Mouse (Mus musculus): Measurements from ENCODE around the gene Phka1. TPM values are rescaled to one million over a fixed set of nuclear protein-coding genes. Genes with fewer than 3 reads are reported as not detected.
A peak's percentile ranks its signal among the peaks of the same experiment; 100 is the strongest.

Phka1 gene
- total and polyA plus RNA-seq, 3 experiments = 3.0 to 3.8 TPM; not detected in 1

GRCm38 (mm10) chrX:102645691-102646090, 1.6 kb upstream of the Phka1 start:
- Histone ChIP-seq H3K79me2 (ENCODE audit: control insufficient read depth, insufficient read depth, low read length, poor library complexity) (peaks cover 2% of the 10 kb centered on the region; the same call in 1 of the 2 replicates), H3K27me3 (ENCODE audit: control insufficient read depth in 1 of 2, insufficient read depth in 2 of 2, low read length in 2 of 2) (no peaks in the 10 kb centered on the region), H3K27ac (ENCODE audit: control insufficient read depth, low read depth, low read length) (no peak overlapping the region), H3K4me1 (ENCODE audit: control insufficient read depth in 1 of 2, insufficient read depth in 2 of 2, low read length in 2 of 2) (no peaks in the 10 kb centered on the region), H3K9me3 (replicated peaks; ENCODE audit: insufficient read depth, low read length) (no peaks in the 10 kb centered on the region), H3K9ac (ENCODE audit: control insufficient read depth, low read depth, low read length, poor library complexity, severe bottlenecking) (no peak overlapping the region), H3K4me3 (ENCODE audit: control insufficient read depth in 1 of 2, insufficient read depth in 1 of 2, low read depth in 2 of 2, low read length in 2 of 2) (no peak overlapping the region), H3K36me3 (ENCODE audit: control insufficient read depth in 1 of 2, insufficient read depth in 2 of 2, low read length in 2 of 2) (peaks cover 0 to 2% of the 10 kb centered on the region in 2 experiments; a peak in 1 of 4 replicates)
- TF ChIP-seq SMC3 (IDR thresholded peaks at IDR 0.05; ENCODE audit: low read depth, low read length) (no peak), NRF1 (IDR thresholded peaks at IDR 0.05; ENCODE audit: insufficient read depth, low read depth, low read length, poor library complexity, severe bottlenecking) (no peak), GABPA (IDR thresholded peaks at IDR 0.05; ENCODE audit: low read depth, low read length) (no peak), TAL1 (IDR thresholded peaks at IDR 0.05; ENCODE audit: low read length) (no peak), MAZ (IDR thresholded peaks at IDR 0.05; ENCODE audit: low read depth, low read length) (no peak), ETS1 (IDR thresholded peaks at IDR 0.05; ENCODE audit: low read depth, low read length) (no peak)
- no peak for DNase-seq (ENCODE audit: low read depth, low spot score)

DNA sequence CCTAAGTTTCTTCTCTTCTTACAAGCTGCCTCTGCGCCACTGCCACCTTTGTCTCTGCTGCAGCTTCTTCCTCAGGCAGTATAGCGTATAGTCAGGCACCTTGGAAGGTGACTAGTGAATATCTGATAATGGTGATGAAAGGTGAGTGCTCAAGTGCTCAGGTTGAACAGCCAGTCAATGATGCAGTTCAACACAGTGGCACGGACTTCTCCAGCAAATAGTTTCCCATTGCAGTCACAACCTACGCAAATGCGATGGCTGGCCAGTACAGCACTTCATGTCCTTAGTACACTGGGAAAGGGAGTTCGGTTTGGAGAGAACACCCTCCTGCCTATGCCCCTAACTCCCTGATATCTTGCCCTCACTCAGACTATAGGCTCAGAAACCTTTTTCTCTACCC, 1.1 kb upstream of the Phka1 start:
- Histone ChIP-seq H3K9me3 (replicated peaks; ENCODE audit: insufficient read depth, low read length) (no peaks in the 10 kb centered on the region), H3K27ac (ENCODE audit: control insufficient read depth, low read depth, low read length) (no peak overlapping the region)
- DNase-seq (ENCODE audit: low read depth, low spot score) = no peak

GRCm38 (mm10) chrX:102644573-102644951, 516 bp upstream of the Phka1 start:
- no peaks in the 10 kb centered on the region for H3K9me3 ChIP-seq (replicated peaks; ENCODE audit: insufficient read depth, low read length)
- peaks cover 2% of the 10 kb centered on the region; the same call in 1 of the 2 replicates for H3K79me2 ChIP-seq (ENCODE audit: control insufficient read depth, insufficient read depth, low read length, poor library complexity)
- peak overlapping the region; percentile 90 to 93 for H3K4me3 ChIP-seq (ENCODE audit: control insufficient read depth in 1 of 2, insufficient read depth in 1 of 2, low read depth in 2 of 2, low read length in 2 of 2)
- peak overlapping the region; percentile 86 for H3K9ac ChIP-seq (ENCODE audit: control insufficient read depth, low read depth, low read length, poor library complexity, severe bottlenecking)
- H3K4me1 ChIP-seq (ENCODE audit: control insufficient read depth in 1 of 2, insufficient read depth in 2 of 2, low read length in 2 of 2) = no peaks in the 10 kb centered on the region
- peaks cover 0 to 2% of the 10 kb centered on the region in 2 experiments; a peak in 1 of 4 replicates for H3K36me3 ChIP-seq (ENCODE audit: control insufficient read depth in 1 of 2, insufficient read depth in 2 of 2, low read length in 2 of 2)
- peak; percentile 67 for DNase-seq (ENCODE audit: low read depth, low spot score)
- H3K27ac ChIP-seq (ENCODE audit: control insufficient read depth, low read depth, low read length) = peak overlapping the region; percentile 63
- TF ChIP-seq NRF1 (IDR thresholded peaks at IDR 0.05; ENCODE audit: insufficient read depth, low read depth, low read length, poor library complexity, severe bottlenecking) = no peak
- no peaks in the 10 kb centered on the region for H3K27me3 ChIP-seq (ENCODE audit: control insufficient read depth in 1 of 2, insufficient read depth in 2 of 2, low read length in 2 of 2)

More for the DNA sequence above, 1.1 kb upstream of the Phka1 start:
- no peaks in the 10 kb centered on the region for H3K4me1 ChIP-seq (ENCODE audit: control insufficient read depth in 1 of 2, insufficient read depth in 2 of 2, low read length in 2 of 2)
- peak overlapping the region; percentile 90 to 93 for H3K4me3 ChIP-seq (ENCODE audit: control insufficient read depth in 1 of 2, insufficient read depth in 1 of 2, low read depth in 2 of 2, low read length in 2 of 2)
- peaks cover 2% of the 10 kb centered on the region; the same call in 1 of the 2 replicates for H3K79me2 ChIP-seq (ENCODE audit: control insufficient read depth, insufficient read depth, low read length, poor library complexity)
- H3K9ac ChIP-seq (ENCODE audit: control insufficient read depth, low read depth, low read length, poor library complexity, severe bottlenecking) = peak overlapping the region; percentile 86
- TF ChIP-seq MXI1 (IDR thresholded peaks at IDR 0.05; ENCODE audit: low read depth, low read length) = no peak
- no peak for TF ChIP-seq UBTF (IDR thresholded peaks at IDR 0.05; ENCODE audit: borderline replicate concordance, insufficient read depth, low read depth, low read length)
- no peak for TF ChIP-seq NRF1 (IDR thresholded peaks at IDR 0.05; ENCODE audit: insufficient read depth, low read depth, low read length, poor library complexity, severe bottlenecking)
- no peak for TF ChIP-seq RAD21 (IDR thresholded peaks at IDR 0.05; ENCODE audit: low read depth, low read length)
- TF ChIP-seq TBP (IDR thresholded peaks at IDR 0.05; ENCODE audit: low read depth, low read length) = no peak
- no peak for TF ChIP-seq RCOR1 (IDR thresholded peaks at IDR 0.05; ENCODE audit: low read depth, low read length)
- no peak for TF ChIP-seq USF2 (IDR thresholded peaks at IDR 0.05; ENCODE audit: borderline replicate concordance in 1 of 2, insufficient read depth in 1 of 2, low read depth in 1 of 2, low read length in 2 of 2)
- no peak for TF ChIP-seq USF1 (IDR thresholded peaks at IDR 0.05; ENCODE audit: low read depth, low read length)
- TF ChIP-seq MAX (IDR thresholded peaks at IDR 0.05; ENCODE audit: low read length) = no peak
- TF ChIP-seq EP300 (IDR thresholded peaks at IDR 0.05; ENCODE audit: low read depth in 1 of 2, low read length in 2 of 2) = no peak
- no peak for TF ChIP-seq MYB (IDR thresholded peaks at IDR 0.05; ENCODE audit: low read depth, low read length)
- no peak for TF ChIP-seq CTCF (IDR thresholded peaks at IDR 0.05 in 2 of 3, conservative IDR thresholded peaks at IDR 0.05 in 1 of 3; ENCODE audit: control insufficient read depth in 1 of 3, insufficient read depth in 1 of 3, low read depth in 2 of 3, low read length in 3 of 3, poor library complexity in 1 of 3, severe bottlenecking in 1 of 3)
- TF ChIP-seq POLR2AphosphoS2 (IDR thresholded peaks at IDR 0.05; ENCODE audit: low read length) = no peak
- no peak for TF ChIP-seq MAFK (IDR thresholded peaks at IDR 0.05; ENCODE audit: borderline replicate concordance, low read depth, low read length)
- no peak for TF ChIP-seq ELF1 (IDR thresholded peaks at IDR 0.05; ENCODE audit: low read depth, low read length)
- no peak for TF ChIP-seq GATA1 (IDR thresholded peaks at IDR 0.05; ENCODE audit: low read depth, low read length)
- TF ChIP-seq SMC3 (IDR thresholded peaks at IDR 0.05; ENCODE audit: low read depth, low read length) = no peak
- TF ChIP-seq ZNF384 (IDR thresholded peaks at IDR 0.05; ENCODE audit: low read depth, low read length) = no peak
- peaks cover 0 to 2% of the 10 kb centered on the region in 2 experiments; a peak in 1 of 4 replicates for H3K36me3 ChIP-seq (ENCODE audit: control insufficient read depth in 1 of 2, insufficient read depth in 2 of 2, low read length in 2 of 2)
- no peaks in the 10 kb centered on the region for H3K27me3 ChIP-seq (ENCODE audit: control insufficient read depth in 1 of 2, insufficient read depth in 2 of 2, low read length in 2 of 2)
